Mouse (Mus musculus) myocyte (in vitro differentiated cells): ENCODE data around the gene Tuba3b.

ENCODE experiments used
- E2F4 ChIP-seq: IDR thresholded peaks from one replicate; pipeline ENCODE4 v1.6.1; 2011; ENCODE audit warnings: mild to moderate bottlenecking, control low read depth, moderate library complexity; ENCODE audit not compliant: insufficient read depth
- MAX ChIP-seq: IDR thresholded peaks from one replicate; pipeline ENCODE4 v1.6.1; 2011; ENCODE audit warnings: low read depth, mild to moderate bottlenecking, control low read depth
- MYOD1 ChIP-seq, 3 experiments: IDR thresholded peaks; one replicate each; pipeline ENCODE4 v1.6.1; 2011; ENCODE audit warnings: control low read depth in 2 of 3, low read depth in 2 of 3, mild to moderate bottlenecking in 2 of 3, moderate library complexity in 1 of 3; ENCODE audit not compliant: insufficient read length in 2 of 3, control insufficient read depth in 1 of 3
- MYOG ChIP-seq, 3 experiments: IDR thresholded peaks; one replicate each; pipeline ENCODE4 v1.6.1; 2011; ENCODE audit warnings: control low read depth in 2 of 3, low read depth in 2 of 3, mild to moderate bottlenecking in 2 of 3; ENCODE audit not compliant: insufficient read length in 2 of 3, control insufficient read depth in 1 of 3, insufficient read depth in 1 of 3
- POLR2A ChIP-seq: IDR thresholded peaks from one replicate; pipeline ENCODE4 v1.6.1; 2011; ENCODE audit warnings: low read depth, mild to moderate bottlenecking, control low read depth, moderate library complexity; ENCODE audit not compliant: insufficient read length
- POLR2AphosphoS2 ChIP-seq: IDR thresholded peaks from one replicate; pipeline ENCODE4 v1.6.1; 2011; ENCODE audit warnings: low read depth, control low read depth; ENCODE audit not compliant: insufficient read length
- REST ChIP-seq: IDR thresholded peaks from one replicate; pipeline ENCODE4 v1.6.1; 2011; ENCODE audit warnings: mild to moderate bottlenecking, control low read depth, moderate library complexity; ENCODE audit not compliant: insufficient read depth, insufficient read length
- SRF ChIP-seq: IDR thresholded peaks from one replicate; pipeline ENCODE4 v1.6.1; 2011; ENCODE audit warnings: low read depth; ENCODE audit not compliant: control insufficient read depth, insufficient read length
- TCF12 ChIP-seq: IDR thresholded peaks from one replicate; pipeline ENCODE4 v1.6.1; 2011; ENCODE audit warnings: mild to moderate bottlenecking, control low read depth; ENCODE audit not compliant: poor library complexity, insufficient read depth, severe bottlenecking
- TCF3 ChIP-seq: IDR thresholded peaks from one replicate; pipeline ENCODE4 v1.6.1; 2011; ENCODE audit warnings: low read depth, control low read depth; ENCODE audit not compliant: insufficient read length
- USF1 ChIP-seq: IDR thresholded peaks from one replicate; pipeline ENCODE4 v1.6.1; 2011; ENCODE audit warnings: low read depth, mild to moderate bottlenecking, control low read depth, moderate library complexity

DNA sequence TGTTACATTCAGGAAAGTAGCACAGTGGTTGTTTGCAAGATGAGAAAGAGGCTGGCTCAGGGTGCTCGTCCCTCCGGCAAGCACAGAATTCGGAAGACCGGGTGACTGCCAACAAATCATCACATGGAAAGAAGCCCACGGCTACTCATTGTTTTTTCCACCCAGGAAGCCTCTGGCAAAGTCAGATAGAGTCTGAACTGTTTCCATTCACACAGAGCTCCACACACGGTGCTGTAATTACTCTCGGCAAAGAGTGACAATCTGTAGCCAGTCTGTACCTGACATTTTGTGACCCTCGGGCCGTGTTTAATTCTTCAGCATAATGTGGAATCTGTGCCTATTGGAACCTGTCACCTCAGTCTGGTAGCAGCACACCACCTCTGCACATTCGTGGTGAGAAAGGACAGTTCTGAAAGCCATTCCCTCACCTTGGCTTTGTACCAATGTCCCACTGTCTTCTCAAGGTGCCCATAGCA is 54.1 kb downstream of the Tuba3b start:
- TF ChIP-seq SRF (no peak), TCF3 (no peak), E2F4 (no peak), POLR2A (no peak), MAX (no peak), MYOD1 (IDR thresholded peaks at IDR 0.05; ENCODE audit: control insufficient read depth in 1 of 3, insufficient read length in 2 of 3, low read depth in 2 of 3) (no peak), USF1 (no peak), TCF12 (no peak), POLR2AphosphoS2 (no peak), MYOG (IDR thresholded peaks at IDR 0.05; ENCODE audit: control insufficient read depth in 1 of 3, insufficient read depth in 1 of 3, insufficient read length in 2 of 3, low read depth in 2 of 3) (no peak), REST (no peak)
